Comparison of ENCODE assay signal across 10 mouse cellular contexts in the genomic region with DNA sequence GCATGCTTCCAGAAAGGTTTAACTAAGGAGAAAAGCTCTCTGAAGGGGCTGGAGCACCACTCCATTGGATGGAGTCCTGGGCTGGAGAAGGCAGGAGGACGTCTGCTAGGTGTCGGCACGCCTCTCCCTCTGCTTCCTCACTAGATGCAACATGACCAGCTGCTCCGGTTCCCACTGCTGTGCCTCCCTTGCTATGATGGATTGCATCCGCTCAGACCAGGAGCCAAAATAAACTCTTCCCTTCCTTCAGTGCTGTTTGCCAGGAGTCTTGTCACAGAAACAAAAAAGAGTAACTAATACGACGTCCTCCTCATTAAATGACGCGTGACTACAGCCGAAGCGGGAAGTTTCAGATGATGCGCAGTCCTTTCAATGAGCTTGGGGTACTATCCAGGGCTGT.
DNase-seq lines count a peak whose midpoint lies in the region; ATAC-seq and TF ChIP-seq lines count a peak whose summit lies in the region.
"Had no signal": no experiment of that assay in that cellular context is flagged by ENCODE, and none has a peak within 500 bp of the region (broad histone marks: within the 10 kb centered on the region; RNA-seq: fewer than 3 reads in every experiment).

No protein-coding gene starts in this region.

- no peak overlapping the region for H3K4me2 ChIP-seq in stomach, embryonic 15.5 days
- no peak overlapping the region for H3K4me2 ChIP-seq in forebrain, embryonic 12.5 days
- H3K4me2 ChIP-seq: forebrain, embryonic 13.5 days had no signal

- no peak overlapping the region for H3K4me3 ChIP-seq in lung, adult 2 months (replicated peaks; ENCODE audit: extremely low read depth, low read depth, low read length)
- H3K4me3 ChIP-seq in stomach, embryonic 15.5 days (replicated peaks): no peak overlapping the region
- no peak overlapping the region for H3K4me3 ChIP-seq in forebrain, embryonic 12.5 days (replicated peaks)
- H3K4me3 ChIP-seq: forebrain, embryonic 13.5 days had no signal

- H3K9ac ChIP-seq in stomach, embryonic 15.5 days: no peak overlapping the region
- no peak overlapping the region for H3K9ac ChIP-seq in forebrain, embryonic 12.5 days
- H3K9ac ChIP-seq: forebrain, embryonic 13.5 days had no signal

- ATAC-seq in stomach, embryonic 15.5 days (ENCODE audit: insufficient read depth, low FRiP score, low read depth): peak; percentile 49
- no peak for ATAC-seq in forebrain, embryonic 12.5 days (ENCODE audit: low FRiP score)
- ATAC-seq: forebrain, embryonic 13.5 days had no signal

- intact Hi-C loops in heart, postnatal 10 days (cut with DNase I): no loop called here

- 25% methylated on average over 12 of the region's 12 CpGs for WGBS in lung, adult 2 months
- WGBS in stomach, embryonic 15.5 days: 38% methylated on average over 12 of the region's 12 CpGs
- 93% methylated on average over 12 of the region's 12 CpGs for WGBS in forebrain, embryonic 12.5 days

- H3K36me3 ChIP-seq in stomach, embryonic 15.5 days: no peaks in the 10 kb centered on the region
- H3K36me3 ChIP-seq in forebrain, embryonic 12.5 days (replicated peaks): no peaks in the 10 kb centered on the region

- peak; percentile 49 to 70 for DNase-seq in lung, adult 18-20 months
- DNase-seq in lung, adult 2 months: no peak
- DNase-seq in heart, postnatal 10 days: peak; percentile 63 to 65
- DNase-seq in kidney, postnatal 14 days: peak; percentile 86
- no peak for DNase-seq in cerebellum, postnatal 14 days
- no peak for DNase-seq in ovary, adult 18-20 months (ENCODE audit: low spot score)
- DNase-seq: gastrocnemius, postnatal 36 days had no signal

- no peak overlapping the region for H3K27ac ChIP-seq in stomach, embryonic 15.5 days
- H3K27ac ChIP-seq in forebrain, embryonic 12.5 days: no peak overlapping the region
- H3K27ac ChIP-seq: forebrain, embryonic 13.5 days had no signal

- no peak for TF ChIP-seq POLR2A in lung, adult 2 months (IDR thresholded peaks at IDR 0.05; ENCODE audit: borderline replicate concordance, extremely low read depth, low read depth, low read length)

- peaks cover 3% of the 10 kb centered on the region; the same call in 1 of the 2 replicates for H3K4me1 ChIP-seq in lung, adult 2 months (ENCODE audit: control insufficient read depth, insufficient read depth, low read length)
- peaks cover 11% of the 10 kb centered on the region; the same call in 1 of the 2 replicates for H3K4me1 ChIP-seq in stomach, embryonic 15.5 days
- no peaks in the 10 kb centered on the region for H3K4me1 ChIP-seq in forebrain, embryonic 12.5 days

- no peaks in the 10 kb centered on the region for H3K27me3 ChIP-seq in stomach, embryonic 15.5 days (replicated peaks)
- H3K27me3 ChIP-seq in forebrain, embryonic 12.5 days: no peaks in the 10 kb centered on the region
- H3K27me3 ChIP-seq: forebrain, embryonic 13.5 days had no signal

- H3K9me3 ChIP-seq in stomach, embryonic 15.5 days: no peaks in the 10 kb centered on the region
- H3K9me3 ChIP-seq in forebrain, embryonic 12.5 days: no peaks in the 10 kb centered on the region
- H3K9me3 ChIP-seq: forebrain, embryonic 13.5 days had no signal

- TF ChIP-seq CTCF in lung, adult 2 months (IDR thresholded peaks at IDR 0.05; ENCODE audit: insufficient read depth, low read length): no peak

Comparison
In these comparisons a context has a peak if more than half of its experiments do, and no peak if none do; other contexts are left out.
1. DNase-seq: peak in lung, adult 18-20 months (2 of 2), heart, postnatal 10 days (2 of 2) and kidney, postnatal 14 days (single experiment); none in lung, adult 2 months (single experiment), cerebellum, postnatal 14 days (0 of 2) and ovary, adult 18-20 months (single experiment).